Mouse (Mus musculus) lung, adult 2 months (tissue): ENCODE results near the gene Ccdc188. TPM values are rescaled to one million over a fixed set of nuclear protein-coding genes. Genes with fewer than 3 reads are reported as not detected.
A peak's percentile ranks its signal among the peaks of the same experiment; 100 is the strongest.

Experiments used
- DNase-seq: peaks from one replicate; pipeline ENCODE4 v3.0.0; 2022
- H3K4me1 ChIP-seq: fragments of 200-500 bp; 2 replicates; pipeline ENCODE4 v1.6.1; 2011; ENCODE audit warnings: low read length; ENCODE audit not compliant: control insufficient read depth, insufficient read depth
- H3K4me3 ChIP-seq: fragments of 200-500 bp; replicated peaks from 2 replicates; pipeline ENCODE3; 2011; ENCODE audit warnings: low read depth, mild to moderate bottlenecking, control low read depth, low read length; ENCODE audit errors: extremely low read depth
- CTCF ChIP-seq: fragments of 200-500 bp; IDR thresholded peaks from 2 replicates; pipeline ENCODE4 v1.5.1; 2011; ENCODE audit warnings: mild to moderate bottlenecking, low read length, control low read depth; ENCODE audit not compliant: insufficient read depth
- POLR2A ChIP-seq: fragments of 200-500 bp; IDR thresholded peaks from 2 replicates; pipeline ENCODE4 v1.6.1; 2011; ENCODE audit warnings: low read depth, mild to moderate bottlenecking, control low read depth, low read length, borderline replicate concordance; ENCODE audit errors: extremely low read depth
- WGBS: fragments of 180-500 bp; shearing (Covaris S2); methylation state at CpG from one replicate; pipeline ENCODE4 v1.1.7; 2018; 5-methylcytosine and 5-hydroxymethylcytosine counted together
- polyA plus RNA-seq: library from polyadenylated mRNA; depleted of rRNA; stranded (reverse); fragments of >200 nt; gene quantifications from 2 replicates; pipeline ENCODE4 v1.2.3, GENCODE M21; 2012; rRNA removed

The Ccdc188 gene
- polyA plus RNA-seq, 1 experiment, result not detected

- peak within 1 kb of the TSS; percentile 97 for H3K4me3 ChIP-seq
- peak; percentile 96 for TF ChIP-seq POLR2A
- TF ChIP-seq CTCF, result no peak
- WGBS, result under 1% methylated on average over 96 of the region's 102 CpGs
- H3K4me1 ChIP-seq, result peaks cover 4% of the 10 kb centered on the region
- peak; percentile 98 for DNase-seq
Observed at GRCm38 (mm10) chr16:18248433-18249363, 31.0 kb downstream of the Ccdc188 start, which contains the start of the genes Trmt2a and Ranbp1. TSS of gene Trmt2a (plus strand) at chr16:18248679. TSS of gene Ranbp1 (minus strand) at chr16:18248732.

- peak overlapping the region; percentile 97 for H3K4me3 ChIP-seq
- peaks cover 4% of the 10 kb centered on the region for H3K4me1 ChIP-seq
- 1% methylated on average over 27 of the region's 27 CpGs for WGBS
- no peak for TF ChIP-seq CTCF
- no peak for TF ChIP-seq POLR2A
- DNase-seq, result peak; percentile 37
Observed at GRCm38 (mm10) chr16:18249364-18249967, 31.8 kb downstream of the Ccdc188 start.

GRCm38 (mm10) chr16:18250231-18250630 lies 32.6 kb downstream of the Ccdc188 start:
- Histone ChIP-seq H3K4me1 (peaks cover 4% of the 10 kb centered on the region), H3K4me3 (no peak overlapping the region)
- TF ChIP-seq POLR2A (no peak), CTCF (no peak)
- no peak for DNase-seq
- WGBS, result 63% methylated on average over 4 of the region's 4 CpGs

GRCm38 (mm10) chr16:18250828-18251790 lies 33.4 kb downstream of the Ccdc188 start:
- no peak for DNase-seq
- H3K4me1 ChIP-seq, result peaks cover 4% of the 10 kb centered on the region
- WGBS, result 61% methylated on average over 10 of the region's 10 CpGs
- no peak for TF ChIP-seq CTCF
- TF ChIP-seq POLR2A, result no peak
- no peak overlapping the region for H3K4me3 ChIP-seq

GRCm38 (mm10) chr16:18252736-18253135 lies 35.1 kb downstream of the Ccdc188 start:
- 78% methylated on average over 6 of the region's 6 CpGs for WGBS
- H3K4me1 ChIP-seq, result peaks cover 4% of the 10 kb centered on the region
- no peak overlapping the region for H3K4me3 ChIP-seq
- no peak for DNase-seq
- TF ChIP-seq CTCF (no peak), POLR2A (no peak)

GRCm38 (mm10) chr16:18253866-18254265 lies 36.2 kb downstream of the Ccdc188 start:
- TF ChIP-seq CTCF, result no peak
- TF ChIP-seq POLR2A, result no peak
- WGBS, result 82% methylated on average over 1 of the region's 1 CpGs
- no peak overlapping the region for H3K4me3 ChIP-seq
- no peak for DNase-seq
- peaks cover 4% of the 10 kb centered on the region for H3K4me1 ChIP-seq

GRCm38 (mm10) chr16:18258221-18258620 lies 40.5 kb downstream of the Ccdc188 start, which contains the start of gene Gm49776:
TSS of gene Gm49776 (minus strand) at chr16:18258321.
- Histone ChIP-seq H3K4me1 (no peaks in the 10 kb centered on the region), H3K4me3 (no peak within 1 kb of the TSS)
- no peak for TF ChIP-seq CTCF
- no peak for TF ChIP-seq POLR2A
- no peak for DNase-seq
- 85% methylated on average over 2 of the region's 2 CpGs for WGBS

GRCm38 (mm10) chr16:18265024-18265423 lies 47.3 kb downstream of the Ccdc188 start:
- TF ChIP-seq POLR2A, result no peak
- TF ChIP-seq CTCF, result no peak
- H3K4me3 ChIP-seq, result no peak overlapping the region
- H3K4me1 ChIP-seq, result no peaks in the 10 kb centered on the region
- 87% methylated on average over 2 of the region's 2 CpGs for WGBS
- no peak for DNase-seq

GRCm38 (mm10) chr16:18268182-18268581 lies 50.5 kb downstream of the Ccdc188 start:
- H3K4me3 ChIP-seq, result no peak overlapping the region
- DNase-seq, result no peak
- TF ChIP-seq CTCF (no peak), POLR2A (no peak)
- no peaks in the 10 kb centered on the region for H3K4me1 ChIP-seq
- 79% methylated on average over 5 of the region's 5 CpGs for WGBS

Other genes with a start within 250 kb of the Ccdc188 start
- gene Vpreb2, start 237.5 kb upstream of the Ccdc188 start, polyA plus RNA-seq, result not detected in 2 replicates
- 54.6 and 59.2 TPM in 2 replicates for gene Dgcr6, start 165.0 kb upstream of the Ccdc188 start, polyA plus RNA-seq
- 49.3 and 56.7 TPM in 2 replicates for gene Prodh, start 127.7 kb upstream of the Ccdc188 start, polyA plus RNA-seq
- gene Rtn4r, start 90.2 kb upstream of the Ccdc188 start, polyA plus RNA-seq, result 1.1 and 1.4 TPM in 2 replicates
- gene Zdhhc8, start 17.3 kb downstream of the Ccdc188 start, polyA plus RNA-seq, result 98.7 and 124 TPM in 2 replicates
- 41.9 and 55.2 TPM in 2 replicates for gene Trmt2a, start 30.8 kb downstream of the Ccdc188 start, polyA plus RNA-seq
- 31.5 and 34.8 TPM in 2 replicates for gene Ranbp1, start 30.9 kb downstream of the Ccdc188 start, polyA plus RNA-seq
- 0.34 TPM in 1 of 2 replicates, not detected in the other for gene Gm49776, start 40.4 kb downstream of the Ccdc188 start, polyA plus RNA-seq
- gene Dgcr8, start 71.4 kb downstream of the Ccdc188 start, polyA plus RNA-seq, result 16.0 and 22.3 TPM in 2 replicates
- 35.1 and 36.1 TPM in 2 replicates for gene Tango2, start 130.2 kb downstream of the Ccdc188 start, polyA plus RNA-seq
- gene Arvcf, start 130.3 kb downstream of the Ccdc188 start, polyA plus RNA-seq, result 49.9 and 53.7 TPM in 2 replicates
- 11.7 and 19.4 TPM in 2 replicates for gene Txnrd2, start 208.5 kb downstream of the Ccdc188 start, polyA plus RNA-seq
- gene Comt, start 209.0 kb downstream of the Ccdc188 start, polyA plus RNA-seq, result 159 and 171 TPM in 2 replicates